Mouse (Mus musculus) megakaryocyte, embryonic 14.5 days (primary cell): ENCODE data around the gene Olfr71.

Experiments
- FLI1 ChIP-seq: IDR thresholded peaks from 2 replicates; pipeline ENCODE4 v1.6.1; 2012; ENCODE audit warnings: low read length, inconsistent platforms, mixed read lengths
- GATA1 ChIP-seq: IDR thresholded peaks from 3 replicates; pipeline ENCODE4 v1.6.1; 2012; ENCODE audit warnings: mixed read lengths, low read length, inconsistent platforms, borderline replicate concordance

DNA sequence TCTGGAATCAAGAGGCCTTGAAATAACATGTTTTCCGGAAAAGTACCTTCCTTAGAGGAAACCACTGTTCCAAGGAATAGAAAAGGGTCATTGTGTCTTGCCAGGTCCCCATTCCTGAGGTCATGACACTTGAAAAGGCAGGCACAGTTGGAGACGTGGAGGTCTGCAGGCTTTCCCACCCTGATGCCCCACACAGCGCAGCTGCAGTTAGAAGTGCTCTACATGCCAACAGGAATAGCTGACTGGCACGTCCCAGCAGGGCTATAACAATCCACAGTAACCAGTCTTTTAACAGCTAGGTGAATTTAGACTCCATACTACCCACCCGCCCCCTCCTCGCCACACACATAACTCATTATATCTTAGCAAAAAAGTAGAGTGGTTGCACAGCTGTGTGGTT lies 27.1 kb upstream of the Olfr71 start:
- no peak for TF ChIP-seq GATA1
- no peak for TF ChIP-seq FLI1
